Mouse (Mus musculus) urinary bladder, postnatal 36 days (tissue): ENCODE data around the gene Fpr-rs4.
"Not testable (repeated sequence)": the region's sequence is repeated elsewhere in the genome, so short reads cannot be mapped to it uniquely, and the experiment has no call there.

ENCODE experiments used
- DNase-seq, 2 experiments: peaks; one replicate each; pipeline ENCODE4 v3.0.0; 2022; ENCODE audit warnings: low spot score in 2 of 2, mixed read lengths in 1 of 2

The Fpr-rs4 gene

DNA sequence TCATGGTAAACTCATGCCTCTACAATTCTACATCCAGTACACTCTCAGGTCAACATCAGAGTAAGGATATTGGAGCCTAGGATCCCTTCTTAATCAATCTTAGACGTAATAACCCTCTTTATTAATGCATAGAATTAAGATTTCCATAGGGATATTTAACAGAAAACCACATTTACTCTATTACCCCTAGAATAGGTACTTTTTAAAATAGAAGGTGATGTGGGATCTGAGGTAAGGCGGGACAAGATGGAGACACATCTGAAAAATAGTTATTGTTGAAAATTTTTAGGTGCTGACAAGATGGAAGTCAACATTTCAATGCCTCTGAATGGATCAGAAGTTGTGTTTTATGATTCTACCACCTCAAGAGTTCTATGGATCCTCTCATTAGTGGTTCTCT is at the start of gene Fpr-rs4:
Gene Fpr-rs4 (plus strand): TSS at position 301 of the 400 bp plus-strand sequence.
- DNase-seq: no peak

DNA sequence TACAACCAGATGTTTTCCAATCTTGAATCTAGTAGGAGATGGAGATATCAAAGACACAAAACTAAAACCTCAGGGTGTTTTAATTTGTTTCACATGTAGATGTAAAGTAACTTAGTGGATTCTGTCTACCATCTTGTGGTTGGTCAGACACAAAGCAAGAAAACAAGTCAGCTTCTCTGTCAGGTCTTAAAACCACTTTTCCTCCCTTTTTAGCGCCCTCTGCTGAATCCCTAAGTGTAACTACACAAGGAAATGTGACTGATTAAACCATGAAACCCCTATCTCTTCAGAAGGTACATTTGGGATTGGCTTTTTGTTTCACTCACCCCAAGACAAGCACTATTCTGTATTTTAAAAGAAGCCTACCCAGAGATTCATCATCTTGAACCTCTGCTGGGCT is 48.1 kb upstream of the Fpr-rs4 start:
- DNase-seq: no peak

DNA sequence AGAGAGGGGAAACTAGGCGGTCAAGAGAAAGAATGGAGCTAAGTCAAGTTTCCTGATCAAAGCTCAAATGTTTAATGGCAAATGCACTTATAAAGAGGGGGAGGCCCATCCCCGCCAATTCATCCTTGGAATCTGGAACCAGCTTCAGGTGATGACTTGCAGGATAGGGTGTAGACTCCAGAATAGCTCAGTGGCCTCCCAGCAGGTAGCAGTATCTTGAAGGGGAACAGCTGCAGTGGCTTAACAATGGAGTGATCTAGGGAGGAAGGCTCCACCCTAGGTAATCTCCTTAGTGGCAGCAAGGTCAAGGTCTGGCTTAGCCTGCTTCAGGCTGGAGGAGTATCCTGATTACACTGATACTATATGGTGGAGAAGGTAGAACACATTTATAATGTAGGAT is 40.3 kb upstream of the Fpr-rs4 start:
- not testable (repeated sequence) for DNase-seq

DNA sequence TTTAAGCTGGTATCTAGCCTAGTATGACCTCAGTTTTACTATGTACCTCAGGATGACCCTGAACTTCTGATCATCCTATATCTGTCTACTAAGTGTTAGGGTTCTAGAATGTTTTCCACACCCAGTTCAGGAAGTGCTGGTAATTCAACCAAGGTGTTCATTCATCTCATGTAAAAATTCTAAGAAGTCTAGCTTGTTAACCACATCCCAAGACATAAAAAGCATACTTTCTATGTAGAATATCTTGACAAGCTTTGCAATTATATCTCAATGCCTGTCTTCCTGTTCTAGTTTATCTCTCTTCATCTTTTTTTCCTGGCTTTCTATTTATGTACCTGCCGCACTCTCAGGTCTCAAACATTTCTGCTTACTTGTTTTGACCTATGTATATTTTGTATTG is 16.8 kb upstream of the Fpr-rs4 start:
- no peak for DNase-seq

DNA sequence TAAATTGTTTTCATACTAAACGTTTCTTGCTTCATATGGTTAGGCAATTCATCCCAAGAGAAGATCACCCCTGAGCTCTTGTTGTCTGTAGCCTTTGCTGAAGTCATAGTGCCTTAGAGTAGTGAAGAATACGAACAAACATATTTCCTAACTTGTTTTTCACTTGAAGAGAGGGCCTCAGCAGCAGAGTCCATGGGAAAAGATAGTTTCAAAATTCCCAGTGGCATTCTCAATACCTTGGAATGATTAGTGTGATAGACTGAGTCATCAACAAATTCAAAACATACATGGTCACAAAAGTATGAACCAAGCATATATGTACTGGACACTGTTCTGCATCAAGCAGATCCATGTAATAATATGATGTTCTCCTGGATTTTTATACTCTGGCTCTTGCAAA is 27.6 kb downstream of the Fpr-rs4 start, which contains the start of gene Vmn2r124:
Gene Vmn2r124 (plus strand): TSS at position 301 of the 400 bp plus-strand sequence.
- DNase-seq: no peak
